Mouse (Mus musculus) ES-Bruce4 (cell line): ENCODE data around the gene Mdm2. TPM values are rescaled to one million over a fixed set of nuclear protein-coding genes. Genes with fewer than 3 reads are reported as not detected.
A peak's percentile ranks its signal among the peaks of the same experiment; 100 is the strongest.
"Not testable (repeated sequence)": the region's sequence is repeated elsewhere in the genome, so short reads cannot be mapped to it uniquely, and the experiment has no call there.

Source experiments
- H3K27ac ChIP-seq: 2 replicates; pipeline ENCODE4 v1.5.1; 2012; ENCODE audit warnings: low read length, inconsistent platforms; ENCODE audit not compliant: insufficient read depth
- H3K27me3 ChIP-seq: 2 replicates; pipeline ENCODE4 v1.6.1; 2012; ENCODE audit warnings: mild to moderate bottlenecking, low read length, inconsistent platforms; ENCODE audit not compliant: control insufficient read depth, poor library complexity, insufficient read depth, severe bottlenecking
- H3K36me3 ChIP-seq: 2 replicates; pipeline ENCODE4 v1.6.1; 2012; ENCODE audit warnings: inconsistent platforms, mild to moderate bottlenecking, low read length, moderate library complexity; ENCODE audit not compliant: control insufficient read depth, poor library complexity, insufficient read depth, severe bottlenecking
- H3K4me1 ChIP-seq: one replicate; pipeline ENCODE4 v1.8.1; 2011; ENCODE audit warnings: low read length; ENCODE audit not compliant: control insufficient read depth, insufficient read depth
- H3K4me3 ChIP-seq: 2 replicates; pipeline ENCODE4 v1.5.1; 2011; ENCODE audit warnings: low read depth, mild to moderate bottlenecking, low read length
- H3K9ac ChIP-seq: 2 replicates; pipeline ENCODE4 v1.6.1; 2012; ENCODE audit warnings: low read depth, mild to moderate bottlenecking, inconsistent platforms; ENCODE audit not compliant: poor library complexity, severe bottlenecking
- H3K9me3 ChIP-seq: replicated peaks from 2 replicates; pipeline ENCODE4 v1.6.1; 2012; ENCODE audit warnings: mild to moderate bottlenecking, low read length, inconsistent platforms; ENCODE audit not compliant: control insufficient read depth, poor library complexity, insufficient read depth, severe bottlenecking
- CTCF ChIP-seq: IDR thresholded peaks from one replicate; pipeline ENCODE4 v1.8.1; 2011; ENCODE audit warnings: low read depth, low read length
- EP300 ChIP-seq: IDR thresholded peaks from 2 replicates; pipeline ENCODE4 v1.6.1; 2011; ENCODE audit warnings: low read depth, low read length; ENCODE audit not compliant: insufficient read depth
- POLR2A ChIP-seq: IDR thresholded peaks from one replicate; pipeline ENCODE4 v1.8.1; 2011; ENCODE audit warnings: low read length; ENCODE audit not compliant: insufficient read depth
- polyA plus RNA-seq: library from polyadenylated mRNA; stranded (reverse); fragments of >200 nt; gene quantifications from 2 replicates; pipeline ENCODE4 v1.2.4, GENCODE M21; 2011; ENCODE audit warnings: low read depth; ENCODE audit not compliant: missing spikeins, insufficient read depth, insufficient read length

Gene Mdm2
- polyA plus RNA-seq, 1 experiment = 325 TPM

- H3K27me3 ChIP-seq = no peaks in the 10 kb centered on the region
- H3K27ac ChIP-seq = no peak overlapping the region
- TF ChIP-seq POLR2A (no peak), CTCF (no peak), EP300 (no peak)
- H3K9me3 ChIP-seq = no peaks in the 10 kb centered on the region
- no peaks in the 10 kb centered on the region for H3K36me3 ChIP-seq
- H3K9ac ChIP-seq = no peak overlapping the region
- H3K4me1 ChIP-seq = no peaks in the 10 kb centered on the region
- H3K4me3 ChIP-seq = no peak overlapping the region
Measured at GRCm38 (mm10) chr10:117724804-117725361, 14.3 kb upstream of the Mdm2 start.

DNA sequence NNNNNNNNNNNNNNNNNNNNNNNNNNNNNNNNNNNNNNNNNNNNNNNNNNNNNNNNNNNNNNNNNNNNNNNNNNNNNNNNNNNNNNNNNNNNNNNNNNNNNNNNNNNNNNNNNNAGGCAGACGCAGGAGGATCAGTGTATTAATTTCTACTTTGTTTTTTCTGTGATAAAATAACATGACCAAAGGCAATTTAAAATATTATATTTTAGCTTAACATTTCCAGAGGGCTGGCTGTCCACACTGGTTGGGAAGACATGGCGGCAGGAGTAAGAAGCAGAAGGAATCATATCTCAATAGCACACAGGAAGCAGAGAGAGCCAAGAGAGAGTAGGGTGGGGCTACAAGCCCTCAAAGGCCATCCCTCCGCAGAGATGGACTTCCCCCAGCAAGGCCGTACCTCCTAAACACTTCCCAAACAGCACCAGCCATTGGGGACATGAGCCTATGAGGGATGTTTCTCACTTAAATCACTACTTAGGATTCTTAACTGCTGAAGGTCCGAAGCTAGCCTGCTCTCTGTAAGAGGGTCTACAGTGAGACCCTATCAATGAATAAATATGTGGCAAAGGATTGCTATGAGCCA lies 13.7 kb upstream of the Mdm2 start:
- Histone ChIP-seq H3K9ac (no peak overlapping the region), H3K27ac (no peak overlapping the region), H3K9me3 (no peaks in the 10 kb centered on the region), H3K4me3 (no peak overlapping the region), H3K27me3 (no peaks in the 10 kb centered on the region), H3K36me3 (no peaks in the 10 kb centered on the region), H3K4me1 (no peaks in the 10 kb centered on the region)
- TF ChIP-seq EP300 (no peak), CTCF (no peak), POLR2A (no peak)

DNA sequence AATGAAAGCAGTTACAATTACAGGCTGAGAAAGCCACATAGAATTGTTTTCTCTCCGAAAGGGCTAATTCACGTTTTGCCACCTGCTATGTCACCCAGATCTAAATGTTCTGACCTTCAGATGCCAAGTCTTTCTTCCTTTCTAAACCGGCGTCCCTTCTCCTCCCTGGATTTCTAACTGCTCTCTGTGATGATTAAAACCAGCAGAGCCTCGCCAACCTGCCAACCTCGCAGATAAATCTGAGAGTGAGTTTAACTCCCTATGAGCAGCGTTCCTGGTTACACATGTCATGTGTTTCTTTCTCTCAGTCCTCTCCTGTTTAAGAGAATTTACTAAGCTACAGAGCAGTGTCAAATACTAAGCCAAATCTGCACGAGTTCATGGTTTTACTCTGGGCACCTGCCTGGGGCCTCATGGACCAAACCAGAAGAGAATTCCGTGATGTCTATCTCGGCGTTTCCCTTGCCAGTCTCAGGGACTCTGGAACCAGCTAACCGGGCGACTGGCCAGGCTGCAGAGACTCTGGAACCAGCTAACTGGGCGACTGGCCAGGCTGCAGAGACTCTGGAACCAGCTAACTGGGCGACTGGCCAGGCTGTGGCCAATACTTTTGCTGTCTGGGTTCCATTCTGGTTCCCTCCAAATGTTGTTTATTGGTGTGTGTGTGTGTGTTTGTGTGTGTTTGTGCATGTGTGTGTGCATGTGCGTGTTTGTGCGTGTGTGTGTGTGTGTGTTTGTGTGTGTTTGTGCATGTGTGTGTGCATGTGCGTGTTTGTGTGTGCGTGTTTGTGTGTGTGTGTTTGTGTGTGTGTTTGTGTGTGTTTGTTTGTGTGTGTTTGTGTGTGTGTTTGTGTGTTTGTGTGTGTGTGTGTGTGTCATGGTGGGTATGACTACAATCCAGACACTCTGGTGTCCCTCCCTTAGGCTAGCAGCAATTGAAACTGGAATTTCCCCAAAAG lies 7.9 kb upstream of the Mdm2 start:
- H3K9ac ChIP-seq = peak overlapping the region; percentile 42
- H3K4me1 ChIP-seq = peaks cover 8% of the 10 kb centered on the region
- H3K27ac ChIP-seq = peak overlapping the region; percentile 97
- no peaks in the 10 kb centered on the region for H3K36me3 ChIP-seq
- no peak overlapping the region for H3K4me3 ChIP-seq
- no peak for TF ChIP-seq CTCF
- no peak for TF ChIP-seq POLR2A
- TF ChIP-seq EP300 = no peak
- H3K9me3 ChIP-seq = no peaks in the 10 kb centered on the region
- no peaks in the 10 kb centered on the region for H3K27me3 ChIP-seq

GRCm38 (mm10) chr10:117717583-117717982 lies 7.0 kb upstream of the Mdm2 start:
- H3K36me3 ChIP-seq = no peaks in the 10 kb centered on the region
- TF ChIP-seq CTCF (no peak), EP300 (peak; percentile 98)
- peak overlapping the region; percentile 42 for H3K9ac ChIP-seq
- no peaks in the 10 kb centered on the region for H3K9me3 ChIP-seq
- peaks cover 8% of the 10 kb centered on the region for H3K4me1 ChIP-seq
- H3K27me3 ChIP-seq = no peaks in the 10 kb centered on the region
- no peak overlapping the region for H3K4me3 ChIP-seq
- peak overlapping the region; percentile 97 for H3K27ac ChIP-seq

GRCm38 (mm10) chr10:117716686-117717085 lies 6.1 kb upstream of the Mdm2 start:
- Histone ChIP-seq H3K9me3 (no peaks in the 10 kb centered on the region), H3K27me3 (no peaks in the 10 kb centered on the region), H3K4me3 (no peak overlapping the region), H3K27ac (peak overlapping the region; percentile 97), H3K36me3 (no peaks in the 10 kb centered on the region), H3K9ac (0 out of 2 replicates have a peak overlapping the region, but pooled peaks have one; percentile 42), H3K4me1 (peaks cover 8% of the 10 kb centered on the region)
- TF ChIP-seq CTCF (peak; percentile 7), POLR2A (no peak)

- H3K27me3 ChIP-seq, H3K9ac ChIP-seq, H3K27ac ChIP-seq, H3K4me1 ChIP-seq, H3K9me3 ChIP-seq, H3K36me3 ChIP-seq, H3K4me3 ChIP-seq: not testable (repeated sequence)
Measured at GRCm38 (mm10) chr10:117715654-117716053, 5.1 kb upstream of the Mdm2 start.
